Comparison of ENCODE assay signal across 25 mouse cellular contexts in the genomic region with DNA sequence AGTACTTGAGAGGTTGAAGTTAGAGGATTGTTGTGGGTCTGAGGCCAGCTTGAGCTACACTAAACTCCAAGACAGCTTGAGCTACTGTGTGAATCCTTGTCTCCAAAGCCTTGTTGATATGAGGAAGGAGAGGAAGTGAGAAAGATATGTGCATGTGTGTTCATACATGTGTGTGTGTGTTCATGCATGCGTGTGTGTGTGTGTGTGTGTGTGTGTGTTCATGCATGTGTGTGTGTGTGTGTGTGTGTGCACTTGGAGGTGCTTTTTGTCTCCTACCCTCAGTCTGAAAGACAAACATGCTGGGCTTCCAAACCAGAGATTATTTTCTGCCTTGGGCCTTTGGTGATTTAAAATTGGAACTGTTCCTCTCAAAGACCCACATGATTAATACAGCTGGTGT.
"Had no signal": no experiment of that assay in that cellular context is flagged by ENCODE, and none has a peak within 500 bp of the region (broad histone marks: within the 10 kb centered on the region; RNA-seq: fewer than 3 reads in every experiment).

No protein-coding gene starts in this region.

- H3K4me2 ChIP-seq: heart, embryonic 11.5 days; heart, embryonic 13.5 days; heart, embryonic 15.5 days; hindbrain, embryonic 13.5 days; hindbrain, embryonic 15.5 days; kidney, embryonic 15.5 days; limb, embryonic 12.5 days; liver, embryonic 11.5 days; liver, embryonic 13.5 days had no signal

- H3K27ac ChIP-seq: heart, embryonic 13.5 days; heart, embryonic 15.5 days; hindbrain, embryonic 13.5 days; hindbrain, embryonic 15.5 days; hindbrain, postnatal 0 days; kidney, embryonic 15.5 days; kidney, postnatal 0 days; limb, embryonic 10.5 days; limb, embryonic 12.5 days; liver, embryonic 13.5 days had no signal

- H3K9me3 ChIP-seq: heart, embryonic 13.5 days; heart, embryonic 15.5 days; hindbrain, embryonic 13.5 days; hindbrain, embryonic 15.5 days; kidney, embryonic 15.5 days; limb, embryonic 10.5 days; limb, embryonic 12.5 days; liver, embryonic 13.5 days had no signal

- H3K4me1 ChIP-seq: heart, embryonic 15.5 days; hindbrain, embryonic 13.5 days; hindbrain, embryonic 15.5 days; liver, embryonic 13.5 days had no signal

- ATAC-seq: hindbrain, postnatal 0 days; intestine, embryonic 16.5 days had no signal

- H3K27me3 ChIP-seq: heart, embryonic 13.5 days; heart, embryonic 15.5 days; hindbrain, embryonic 13.5 days; hindbrain, embryonic 15.5 days; kidney, embryonic 15.5 days; limb, embryonic 12.5 days; liver, embryonic 13.5 days had no signal

- H3K36me3 ChIP-seq: heart, embryonic 13.5 days; heart, embryonic 15.5 days; hindbrain, embryonic 13.5 days; hindbrain, embryonic 15.5 days; kidney, embryonic 15.5 days; limb, embryonic 10.5 days; limb, embryonic 12.5 days; liver, embryonic 13.5 days had no signal

- H3K9ac ChIP-seq: heart, embryonic 13.5 days; heart, embryonic 15.5 days; hindbrain, embryonic 13.5 days; hindbrain, embryonic 15.5 days; kidney, embryonic 15.5 days; limb, embryonic 12.5 days; liver, embryonic 13.5 days had no signal

- DNase-seq: gastrocnemius, postnatal 14 days; gastrocnemius, postnatal 36 days; heart, postnatal 14 days; heart, postnatal 36 days; kidney, adult 11 months; kidney, adult 2 months; kidney, adult 9 months; kidney, postnatal 14 days; kidney, postnatal 36 days; layer of hippocampus, adult 9-11 months; layer of hippocampus, postnatal 36 days; liver; liver, embryonic 13.5 days had no signal

- H3K4me3 ChIP-seq: heart, embryonic 13.5 days; heart, embryonic 15.5 days; hindbrain, embryonic 13.5 days; hindbrain, embryonic 15.5 days; kidney, embryonic 15.5 days; limb, embryonic 10.5 days; limb, embryonic 12.5 days; liver, embryonic 13.5 days had no signal
